Mouse (Mus musculus): ENCODE measurements around the gene Slc9a3. TPM values are rescaled to one million over a fixed set of nuclear protein-coding genes. Genes with fewer than 3 reads are reported as not detected.

Slc9a3 gene
- polyA plus RNA-seq, 1 experiment from 2014 or later: not detected

DNA sequence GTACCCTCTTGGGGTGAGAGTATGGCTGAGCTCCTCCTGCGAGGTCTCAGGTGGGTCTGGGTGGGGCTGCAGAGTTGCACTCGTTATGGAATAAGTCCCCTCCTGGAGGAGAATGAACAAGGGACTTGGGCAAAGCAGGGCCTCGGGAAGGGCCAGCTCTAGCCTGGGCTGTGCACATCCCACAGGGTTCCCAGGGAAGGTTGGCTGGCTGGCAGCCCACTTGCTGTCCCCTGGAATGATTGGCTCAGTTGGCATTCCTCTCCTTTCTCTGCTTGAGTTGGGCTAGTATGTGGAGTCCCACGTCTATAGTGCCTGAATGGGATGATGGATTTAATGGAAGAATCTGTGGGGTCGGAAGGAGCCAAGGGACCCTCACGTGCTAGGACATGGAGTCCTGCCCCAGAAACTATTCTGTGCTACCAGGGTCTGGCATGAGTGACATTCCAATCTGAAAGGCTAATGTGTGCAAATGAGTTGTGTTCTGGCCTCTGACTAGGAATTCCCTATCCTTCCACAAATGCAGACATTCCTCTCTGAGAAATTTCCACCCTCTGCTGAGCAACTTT, 7.5 kb upstream of the Slc9a3 start:
- Histone ChIP-seq H3K27ac (replicated peaks) (no peak overlapping the region), H3K4me2 (replicated peaks) (no peak overlapping the region), H3K36me3 (no peaks in the 10 kb centered on the region), H3K9me3 (no peaks in the 10 kb centered on the region), H3K4me3 (no peak overlapping the region), H3K9ac (replicated peaks) (no peak overlapping the region), H3K27me3 (no peaks in the 10 kb centered on the region), H3K4me1 (no peaks in the 10 kb centered on the region)
- whole genome bisulfite sequencing: 55% methylated on average over 6 of the region's 6 CpGs
- peak; percentile 29; the same call in 1 of the 2 replicates for ATAC-seq (replicated peaks)

DNA sequence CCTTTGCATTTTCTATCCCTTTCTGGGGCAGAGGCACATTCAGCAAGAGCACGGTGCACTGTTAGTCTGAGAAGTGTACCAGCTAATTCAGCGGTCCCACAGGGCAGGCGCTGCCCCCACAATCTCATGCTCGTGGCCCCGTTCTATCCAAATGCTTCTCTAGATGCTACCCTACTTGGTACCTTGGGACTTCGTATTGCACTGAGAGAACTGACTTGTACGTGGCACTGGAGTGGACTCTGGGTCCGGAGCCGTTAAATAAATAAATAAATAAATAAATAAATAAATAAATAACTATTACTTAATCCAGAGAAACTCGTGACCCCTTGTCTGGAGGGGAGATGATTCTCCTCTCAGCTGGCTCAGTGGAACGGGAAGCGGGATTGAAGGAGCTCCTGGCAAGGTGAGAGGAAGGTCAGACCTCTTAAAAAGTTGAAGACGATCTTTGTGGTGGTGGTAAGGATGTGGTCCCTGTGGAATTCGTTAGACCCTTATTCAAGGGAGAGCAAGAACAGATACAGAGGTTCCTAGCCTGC, 606 bp downstream of the Slc9a3 start:
- WGBS: 28% methylated on average over 14 of the region's 14 CpGs
- peaks cover 28% of the 10 kb centered on the region for H3K27me3 ChIP-seq
- no peak overlapping the region for H3K4me3 ChIP-seq
- H3K4me1 ChIP-seq: peaks cover 8% of the 10 kb centered on the region
- H3K27ac ChIP-seq (replicated peaks): no peak overlapping the region
- H3K9me3 ChIP-seq: no peaks in the 10 kb centered on the region
- no peak overlapping the region for H3K9ac ChIP-seq (replicated peaks)
- H3K4me2 ChIP-seq (replicated peaks): no peak overlapping the region; the same call in 1 of the 2 replicates
- no peak for ATAC-seq (replicated peaks)
- no peaks in the 10 kb centered on the region for H3K36me3 ChIP-seq

DNA sequence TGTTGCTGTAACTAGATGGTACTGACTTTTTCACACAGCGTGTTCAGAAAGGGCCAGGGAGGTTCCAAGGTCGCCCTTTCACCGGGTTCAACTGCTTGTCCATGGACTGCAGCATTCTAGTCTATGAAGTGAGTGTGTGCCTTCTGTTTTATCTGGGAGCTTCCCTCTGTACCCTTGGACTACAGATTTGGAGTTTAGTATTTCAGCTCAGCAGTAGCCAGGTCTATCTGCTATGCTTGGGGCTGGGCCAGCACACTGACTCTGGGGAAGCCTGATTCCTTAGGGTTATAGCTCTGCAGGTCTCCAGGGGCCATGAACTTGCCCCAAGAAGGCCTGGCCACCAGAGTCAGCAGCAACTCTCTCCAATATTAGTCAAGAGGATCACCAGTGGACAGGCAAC, 1.4 kb downstream of the Slc9a3 start:
- H3K4me3 ChIP-seq: no peak overlapping the region
- 64% methylated on average over 3 of the region's 3 CpGs for WGBS
- no peak for ATAC-seq (replicated peaks)
- H3K9ac ChIP-seq (replicated peaks): no peak overlapping the region
- no peak overlapping the region for H3K27ac ChIP-seq (replicated peaks)
- H3K27me3 ChIP-seq: peaks cover 28% of the 10 kb centered on the region
- no peaks in the 10 kb centered on the region for H3K9me3 ChIP-seq
- peaks cover 8% of the 10 kb centered on the region for H3K4me1 ChIP-seq
- no peaks in the 10 kb centered on the region for H3K36me3 ChIP-seq
- no peak overlapping the region for H3K4me2 ChIP-seq (replicated peaks)

DNA sequence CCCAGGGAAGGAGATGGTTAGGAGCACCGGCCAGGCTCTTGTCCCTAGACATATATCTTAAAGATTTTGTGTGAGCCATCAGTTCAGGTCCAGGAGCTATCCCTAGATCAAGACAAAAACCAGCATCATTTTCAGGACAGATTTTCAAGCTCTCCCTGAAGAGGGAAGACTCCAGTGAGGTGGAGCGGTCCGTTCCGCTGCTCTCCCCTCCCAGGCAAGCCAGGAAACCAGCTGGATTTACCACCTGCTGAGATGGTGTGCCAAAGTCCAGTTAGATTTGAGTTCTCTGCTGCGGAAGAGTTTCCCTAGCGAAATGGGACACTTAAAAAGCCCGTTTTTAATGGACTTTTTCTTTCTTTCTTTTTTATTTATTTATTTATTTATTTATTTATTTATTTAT, 6.3 kb downstream of the Slc9a3 start:
- WGBS: 68% methylated on average over 7 of the region's 7 CpGs
- Histone ChIP-seq H3K27me3 (peaks cover 6% of the 10 kb centered on the region), H3K36me3 (no peaks in the 10 kb centered on the region), H3K4me1 (no peaks in the 10 kb centered on the region), H3K9ac (replicated peaks) (no peak overlapping the region), H3K9me3 (no peaks in the 10 kb centered on the region), H3K4me3 (no peak overlapping the region), H3K27ac (replicated peaks) (no peak overlapping the region), H3K4me2 (replicated peaks) (no peak overlapping the region)
- ATAC-seq (replicated peaks): no peak

DNA sequence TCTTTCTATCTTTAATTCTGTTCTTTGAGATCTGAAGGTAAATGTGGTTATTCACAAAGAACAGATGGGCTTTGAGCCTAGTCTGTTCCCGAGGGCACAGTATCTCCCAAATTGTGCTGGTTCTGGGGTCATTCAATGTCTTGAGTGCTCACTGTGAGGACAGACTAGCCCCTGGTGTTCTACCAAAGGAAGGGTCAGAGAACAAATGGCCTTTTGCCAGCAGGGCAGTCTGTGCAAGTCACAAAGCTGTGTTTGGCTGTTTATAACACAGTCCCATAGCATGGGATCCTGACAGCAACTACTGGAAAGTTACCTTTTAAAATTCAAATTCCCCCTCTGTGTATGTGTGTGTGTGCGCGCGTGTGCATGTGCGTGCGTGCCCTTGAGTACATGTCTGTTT, 8.7 kb downstream of the Slc9a3 start:
- Histone ChIP-seq H3K4me3 (no peak overlapping the region), H3K27ac (replicated peaks) (no peak overlapping the region), H3K4me1 (no peaks in the 10 kb centered on the region), H3K9me3 (no peaks in the 10 kb centered on the region), H3K4me2 (replicated peaks) (no peak overlapping the region), H3K27me3 (no peaks in the 10 kb centered on the region), H3K36me3 (no peaks in the 10 kb centered on the region), H3K9ac (replicated peaks) (no peak overlapping the region)
- whole genome bisulfite sequencing: 86% methylated on average over 6 of the region's 6 CpGs
- no peak for ATAC-seq (replicated peaks)

DNA sequence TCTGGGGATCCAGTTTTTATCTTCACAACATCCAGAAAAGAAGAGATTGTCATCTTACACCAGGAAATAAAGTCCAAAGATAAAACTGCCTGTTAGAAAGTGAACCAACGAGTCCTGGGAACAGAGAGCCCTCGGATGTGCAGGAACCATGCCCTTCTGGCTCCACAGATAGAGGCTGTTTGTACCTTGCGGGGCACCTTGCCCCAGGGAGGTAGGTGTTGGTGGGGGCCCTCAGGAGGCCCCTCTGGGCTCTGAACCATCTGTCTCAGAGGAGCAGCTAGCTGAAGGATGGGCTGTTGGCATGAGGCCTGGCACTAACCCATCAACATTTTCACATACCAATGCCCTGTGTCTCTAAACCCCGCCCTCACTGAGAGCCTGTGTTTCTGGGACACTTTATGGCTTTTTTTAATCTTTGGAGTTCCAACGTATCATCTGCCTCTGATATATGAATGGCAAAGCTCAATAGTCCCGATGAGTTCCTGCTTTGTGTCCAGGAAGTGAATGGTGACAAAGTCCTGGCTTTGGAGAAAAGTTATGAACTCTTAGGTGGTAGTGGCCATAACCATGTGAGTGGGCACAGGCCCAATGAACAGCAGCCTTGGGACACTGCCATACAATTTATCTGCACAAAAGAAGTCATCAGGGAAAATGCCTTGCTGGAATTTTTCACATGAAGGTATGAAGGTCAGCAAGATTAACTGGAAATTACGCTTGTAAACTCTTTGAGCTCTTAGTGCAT, 17.8 kb downstream of the Slc9a3 start:
- Histone ChIP-seq H3K27ac (replicated peaks) (no peak overlapping the region), H3K4me1 (no peaks in the 10 kb centered on the region), H3K4me3 (no peak overlapping the region), H3K36me3 (no peaks in the 10 kb centered on the region), H3K9ac (replicated peaks) (no peak overlapping the region), H3K9me3 (no peaks in the 10 kb centered on the region), H3K4me2 (replicated peaks) (no peak overlapping the region), H3K27me3 (no peaks in the 10 kb centered on the region)
- ATAC-seq (replicated peaks): no peak
- WGBS: 87% methylated on average over 7 of the region's 7 CpGs

DNA sequence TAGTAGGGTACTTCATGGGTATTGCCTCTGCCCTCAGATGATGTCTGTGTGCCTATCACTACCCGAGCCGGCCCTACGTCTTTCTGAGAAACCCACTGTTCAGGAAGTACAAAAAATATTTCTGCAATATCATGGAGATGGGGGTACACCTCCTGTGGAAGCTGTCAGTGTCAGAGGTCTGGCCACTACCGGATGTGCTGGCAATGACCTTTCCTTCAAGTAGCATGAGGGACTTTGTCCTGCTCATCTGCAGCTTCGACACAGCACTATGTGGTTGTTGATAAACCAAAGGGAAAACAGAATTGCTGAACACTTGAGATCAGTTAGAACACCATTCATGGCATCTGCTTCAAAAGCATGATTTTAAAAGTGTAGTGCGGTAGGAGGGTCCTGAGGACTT, 19.5 kb downstream of the Slc9a3 start:
- Histone ChIP-seq H3K36me3 (no peaks in the 10 kb centered on the region), H3K9me3 (no peaks in the 10 kb centered on the region), H3K4me1 (no peaks in the 10 kb centered on the region), H3K27ac (replicated peaks) (no peak overlapping the region), H3K27me3 (no peaks in the 10 kb centered on the region), H3K4me3 (no peak overlapping the region), H3K9ac (replicated peaks) (no peak overlapping the region), H3K4me2 (replicated peaks) (no peak overlapping the region)
- no peak for ATAC-seq (replicated peaks)
- 94% methylated on average over 6 of the region's 6 CpGs for WGBS

DNA sequence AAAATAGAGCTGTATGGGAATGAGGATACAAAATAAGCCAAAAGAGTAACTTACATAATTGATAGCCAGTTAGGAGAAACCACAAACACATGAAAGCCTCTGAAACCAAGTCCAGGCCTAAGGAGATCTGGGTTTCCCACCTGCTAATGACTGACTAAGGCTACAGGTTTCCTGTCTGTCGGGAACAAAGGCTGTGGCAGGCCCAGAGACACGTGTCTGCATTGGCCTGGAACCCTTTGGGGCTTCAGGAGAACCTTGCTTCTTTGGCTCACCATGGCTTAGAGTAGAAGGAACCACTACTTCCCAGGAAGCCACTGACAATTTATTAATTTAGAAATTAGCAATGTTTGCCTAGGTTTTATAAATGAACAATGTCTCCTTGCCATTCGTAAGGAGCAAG, 22.0 kb downstream of the Slc9a3 start:
- Histone ChIP-seq H3K9me3 (no peaks in the 10 kb centered on the region), H3K9ac (replicated peaks) (no peak overlapping the region), H3K27me3 (no peaks in the 10 kb centered on the region), H3K4me2 (replicated peaks) (no peak overlapping the region), H3K36me3 (no peaks in the 10 kb centered on the region), H3K27ac (replicated peaks) (no peak overlapping the region), H3K4me1 (no peaks in the 10 kb centered on the region), H3K4me3 (no peak overlapping the region)
- ATAC-seq (replicated peaks): no peak
- WGBS: 78% methylated on average over 3 of the region's 3 CpGs

DNA sequence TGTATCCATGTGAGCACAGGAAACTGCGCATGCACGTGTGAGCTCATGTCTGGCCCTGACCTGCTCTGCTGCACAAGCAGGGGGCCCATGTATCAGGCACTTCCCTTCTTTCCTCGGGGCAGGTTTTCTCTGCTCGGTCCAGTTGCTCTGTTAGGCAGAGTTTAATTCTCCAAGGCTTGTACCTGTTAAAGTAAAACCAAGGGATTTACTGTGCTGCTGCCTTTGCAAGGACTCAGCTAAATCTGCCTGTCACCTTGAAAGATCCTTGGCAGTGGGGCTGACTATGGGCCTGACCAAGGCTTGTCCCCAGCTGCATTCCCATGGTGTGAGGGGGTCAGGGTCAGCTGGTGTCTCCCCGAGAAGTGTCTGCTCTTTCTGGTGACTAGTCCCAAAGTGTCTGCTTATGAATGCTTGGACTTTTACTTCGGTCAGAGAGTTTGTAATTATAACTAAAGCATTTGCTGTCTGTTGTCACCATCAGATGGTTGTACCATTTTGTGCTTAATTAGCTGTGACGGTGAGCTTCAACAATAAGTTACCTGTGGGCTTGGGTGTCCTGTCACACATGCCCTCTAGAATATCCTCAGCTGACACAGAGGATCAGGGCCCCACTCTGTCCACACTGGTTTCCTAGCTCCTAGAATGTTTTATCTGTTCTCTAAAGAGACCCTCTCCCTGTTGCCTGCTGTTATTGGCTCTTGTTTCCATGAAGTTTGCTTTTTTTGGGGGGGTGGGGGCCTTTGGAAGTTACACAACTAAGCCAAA, 23.0 kb downstream of the Slc9a3 start:
- Histone ChIP-seq H3K36me3 (no peaks in the 10 kb centered on the region), H3K4me2 (replicated peaks) (no peak overlapping the region), H3K4me1 (no peaks in the 10 kb centered on the region), H3K9me3 (no peaks in the 10 kb centered on the region), H3K27me3 (no peaks in the 10 kb centered on the region), H3K9ac (replicated peaks) (no peak overlapping the region), H3K4me3 (no peak overlapping the region), H3K27ac (replicated peaks) (no peak overlapping the region)
- no peak for ATAC-seq (replicated peaks)
- WGBS: 84% methylated on average over 7 of the region's 7 CpGs

DNA sequence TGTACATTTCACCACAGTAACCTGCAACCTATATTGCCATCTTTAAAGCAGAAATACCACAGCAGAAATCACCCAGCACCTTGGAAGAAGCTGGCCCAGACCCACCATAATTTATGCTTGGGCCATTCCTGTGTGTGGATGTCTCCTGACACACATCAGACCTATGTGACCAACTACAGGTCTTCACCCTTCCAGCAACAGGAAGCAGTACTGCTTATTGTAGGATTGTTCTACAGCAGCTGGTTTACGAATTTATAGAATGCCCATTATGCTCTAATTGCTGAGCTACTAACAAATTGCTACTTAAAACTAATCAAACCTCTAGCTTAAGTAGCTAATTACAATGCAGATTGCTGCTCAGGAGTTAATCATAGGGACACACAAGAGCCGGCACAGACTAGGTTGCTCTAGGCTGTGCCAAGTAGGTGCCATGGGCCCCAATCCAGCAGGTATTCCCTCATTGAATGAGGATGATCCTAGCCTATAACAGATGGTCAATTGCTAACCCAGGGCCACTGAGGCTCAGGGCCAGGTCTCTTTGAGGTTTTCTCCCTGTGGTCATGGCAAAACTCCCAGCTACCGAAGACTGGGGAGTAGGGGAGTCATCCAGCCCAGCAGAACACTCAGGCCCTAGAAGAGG, 24.8 kb downstream of the Slc9a3 start:
- no peak overlapping the region for H3K4me2 ChIP-seq (replicated peaks)
- ATAC-seq (replicated peaks): no peak

DNA sequence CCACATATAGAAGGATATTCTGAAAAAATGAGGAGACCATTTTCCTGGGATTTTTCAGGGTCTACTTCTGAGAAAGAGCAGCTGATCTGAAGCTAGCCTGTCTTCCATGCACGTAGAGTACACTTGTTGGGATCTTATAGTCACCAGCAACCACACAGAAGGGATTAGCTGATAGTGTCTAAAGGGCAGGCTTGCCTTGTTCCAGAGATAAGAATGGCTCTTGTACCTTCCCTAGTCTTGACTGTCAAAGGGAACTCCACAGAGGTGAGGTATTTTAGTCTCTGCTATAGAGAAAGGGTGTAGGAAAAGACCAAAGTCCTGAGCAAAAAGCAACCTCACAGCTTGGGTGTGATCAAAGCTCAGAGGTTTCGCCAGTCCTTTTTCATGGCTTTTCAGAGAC, 26.1 kb downstream of the Slc9a3 start:
- Histone ChIP-seq H3K27me3 (no peaks in the 10 kb centered on the region), H3K9ac (replicated peaks) (no peak overlapping the region), H3K36me3 (no peaks in the 10 kb centered on the region), H3K4me2 (replicated peaks) (no peak overlapping the region), H3K4me1 (no peaks in the 10 kb centered on the region), H3K9me3 (no peaks in the 10 kb centered on the region), H3K4me3 (no peak overlapping the region), H3K27ac (replicated peaks) (no peak overlapping the region)
- 83% methylated on average over 2 of the region's 2 CpGs for WGBS
- ATAC-seq (replicated peaks): no peak

More for the DNA sequence above, 24.8 kb downstream of the Slc9a3 start:
- no peak overlapping the region for H3K9ac ChIP-seq (replicated peaks)
- 41% methylated on average over 3 of the region's 3 CpGs for WGBS
- no peaks in the 10 kb centered on the region for H3K27me3 ChIP-seq
- no peaks in the 10 kb centered on the region for H3K9me3 ChIP-seq
- no peaks in the 10 kb centered on the region for H3K4me1 ChIP-seq
- H3K27ac ChIP-seq (replicated peaks): no peak overlapping the region
- no peak overlapping the region for H3K4me3 ChIP-seq
- no peaks in the 10 kb centered on the region for H3K36me3 ChIP-seq

Measured in forebrain, embryonic 15.5 days (tissue).